Mouse (Mus musculus) forebrain, embryonic 12.5 days (tissue): ENCODE data around the gene Snap25. TPM values are rescaled to one million over a fixed set of nuclear protein-coding genes. Genes with fewer than 3 reads are reported as not detected.
A peak's percentile ranks its signal among the peaks of the same experiment; 100 is the strongest.

Source experiments
- ATAC-seq: fragments of 200-750 bp; cut with Nextera tagmentation; 2 replicates; pipeline ENCODE4 v1.8.0; 2017; ENCODE audit warnings: moderate TSS enrichment; ENCODE audit not compliant: low FRiP score
- H3K27ac ChIP-seq: fragments of 300-500 bp; sonication (generic); 2 replicates; pipeline ENCODE4 v1.5.1; 2016; ENCODE audit warnings: mild to moderate bottlenecking
- H3K27me3 ChIP-seq: fragments of 300-500 bp; sonication (generic); 2 replicates; pipeline ENCODE4 v1.6.1; 2016; ENCODE audit warnings: mild to moderate bottlenecking
- H3K36me3 ChIP-seq: fragments of 300-500 bp; sonication (generic); replicated peaks from 2 replicates; pipeline ENCODE4 v1.6.1; 2016; ENCODE audit warnings: mild to moderate bottlenecking
- H3K4me1 ChIP-seq: fragments of 300-500 bp; sonication (generic); 2 replicates; pipeline ENCODE4 v1.6.1; 2016
- H3K4me2 ChIP-seq: fragments of 300-500 bp; sonication (generic); 2 replicates; pipeline ENCODE4 v1.6.1; 2016; ENCODE audit warnings: mild to moderate bottlenecking, moderate library complexity
- H3K4me3 ChIP-seq: fragments of 300-500 bp; sonication (generic); replicated peaks from 2 replicates; pipeline ENCODE4 v1.5.1; 2016; ENCODE audit warnings: mild to moderate bottlenecking
- H3K9ac ChIP-seq: fragments of 300-500 bp; sonication (generic); 2 replicates; pipeline ENCODE4 v1.6.1; 2016; ENCODE audit warnings: mild to moderate bottlenecking
- H3K9me3 ChIP-seq: fragments of 300-500 bp; sonication (generic); 2 replicates; pipeline ENCODE4 v1.6.1; 2016
- WGBS: fragments of 180-500 bp; shearing (Covaris S2); methylation state at CpG from one replicate; pipeline ENCODE4 v1.1.7; 2016; 5-methylcytosine and 5-hydroxymethylcytosine counted together
- polyA plus RNA-seq: library from polyadenylated mRNA; unstranded; fragments of >200 nt; fragmentation: Nextera tagmentation; extraction: Ambion mirVana; gene quantifications from 2 replicates; pipeline ENCODE4 v1.2.1, GENCODE M21; 2016

The Snap25 gene
- polyA plus RNA-seq, 1 experiment from 2014 or later, result 32.0 TPM

- no peak for ATAC-seq
- Histone ChIP-seq H3K27me3 (no peaks in the 10 kb centered on the region; the same call in 1 of the 2 replicates), H3K4me2 (no peak overlapping the region), H3K9me3 (no peaks in the 10 kb centered on the region), H3K4me1 (peaks cover 25% of the 10 kb centered on the region), H3K4me3 (no peak overlapping the region), H3K9ac (no peak overlapping the region), H3K27ac (no peak overlapping the region), H3K36me3 (no peaks in the 10 kb centered on the region)
- 81% methylated on average over 11 of the region's 11 CpGs for WGBS
Measured at GRCm38 (mm10) chr2:136682146-136682860, 30.9 kb upstream of the Snap25 start.

- no peak overlapping the region for H3K9ac ChIP-seq
- no peak for ATAC-seq
- no peak overlapping the region for H3K4me3 ChIP-seq
- H3K27me3 ChIP-seq, result no peaks in the 10 kb centered on the region; the same call in 1 of the 2 replicates
- no peak overlapping the region for H3K27ac ChIP-seq
- no peak overlapping the region for H3K4me2 ChIP-seq
- H3K9me3 ChIP-seq, result no peaks in the 10 kb centered on the region
- H3K36me3 ChIP-seq, result no peaks in the 10 kb centered on the region
- H3K4me1 ChIP-seq, result no peaks in the 10 kb centered on the region
- WGBS, result 77% methylated on average over 3 of the region's 3 CpGs
Measured at GRCm38 (mm10) chr2:136686195-136686594, 27.1 kb upstream of the Snap25 start.

GRCm38 (mm10) chr2:136687316-136687715, 25.9 kb upstream of the Snap25 start:
- no peak overlapping the region for H3K9ac ChIP-seq
- no peak overlapping the region for H3K4me3 ChIP-seq
- no peaks in the 10 kb centered on the region; the same call in 1 of the 2 replicates for H3K27me3 ChIP-seq
- ATAC-seq, result no peak
- no peak overlapping the region for H3K27ac ChIP-seq
- no peaks in the 10 kb centered on the region for H3K9me3 ChIP-seq
- H3K4me1 ChIP-seq, result no peaks in the 10 kb centered on the region
- 91% methylated on average over 4 of the region's 4 CpGs for WGBS
- no peak overlapping the region for H3K4me2 ChIP-seq
- no peaks in the 10 kb centered on the region for H3K36me3 ChIP-seq

GRCm38 (mm10) chr2:136689476-136689875, 23.8 kb upstream of the Snap25 start:
- Histone ChIP-seq H3K4me1 (no peaks in the 10 kb centered on the region), H3K27me3 (no peaks in the 10 kb centered on the region)

GRCm38 (mm10) chr2:136691681-136692080, 21.6 kb upstream of the Snap25 start:
- no peak for ATAC-seq
- no peaks in the 10 kb centered on the region for H3K36me3 ChIP-seq
- H3K9ac ChIP-seq, result no peak overlapping the region
- H3K4me2 ChIP-seq, result no peak overlapping the region
- no peaks in the 10 kb centered on the region for H3K27me3 ChIP-seq
- H3K9me3 ChIP-seq, result no peaks in the 10 kb centered on the region
- H3K27ac ChIP-seq, result no peak overlapping the region
- no peaks in the 10 kb centered on the region for H3K4me1 ChIP-seq
- 81% methylated on average over 1 of the region's 1 CpGs for WGBS
- no peak overlapping the region for H3K4me3 ChIP-seq

More at GRCm38 (mm10) chr2:136689476-136689875, 23.8 kb upstream of the Snap25 start:
- H3K4me3 ChIP-seq, result no peak overlapping the region
- H3K9me3 ChIP-seq, result no peaks in the 10 kb centered on the region
- no peak overlapping the region for H3K9ac ChIP-seq
- H3K36me3 ChIP-seq, result no peaks in the 10 kb centered on the region
- WGBS, result 82% methylated on average over 4 of the region's 4 CpGs
- no peak for ATAC-seq
- H3K4me2 ChIP-seq, result no peak overlapping the region
- H3K27ac ChIP-seq, result no peak overlapping the region

- Histone ChIP-seq H3K4me2 (no peak overlapping the region), H3K27ac (no peak overlapping the region), H3K4me3 (no peak overlapping the region), H3K4me1 (no peaks in the 10 kb centered on the region), H3K9me3 (no peaks in the 10 kb centered on the region), H3K9ac (no peak overlapping the region), H3K27me3 (peaks cover 3% of the 10 kb centered on the region; the same call in 1 of the 2 replicates), H3K36me3 (no peaks in the 10 kb centered on the region)
- no peak for ATAC-seq
- WGBS, result 79% methylated on average over 3 of the region's 3 CpGs
Measured at GRCm38 (mm10) chr2:136699429-136700227, 13.6 kb upstream of the Snap25 start.

GRCm38 (mm10) chr2:136703376-136703775, 9.9 kb upstream of the Snap25 start:
- no peak for ATAC-seq
- Histone ChIP-seq H3K4me2 (no peak overlapping the region), H3K27me3 (peaks cover 3% of the 10 kb centered on the region; the same call in 1 of the 2 replicates), H3K27ac (no peak overlapping the region), H3K36me3 (no peaks in the 10 kb centered on the region), H3K4me1 (no peaks in the 10 kb centered on the region), H3K9me3 (no peaks in the 10 kb centered on the region), H3K9ac (no peak overlapping the region), H3K4me3 (no peak overlapping the region)
- 72% methylated on average over 2 of the region's 2 CpGs for WGBS

GRCm38 (mm10) chr2:136711155-136711554, 2.1 kb upstream of the Snap25 start:
- no peaks in the 10 kb centered on the region for H3K27me3 ChIP-seq
- H3K4me3 ChIP-seq, result no peak overlapping the region
- H3K4me2 ChIP-seq, result no peak overlapping the region
- no peak overlapping the region for H3K27ac ChIP-seq
- no peak for ATAC-seq
- no peaks in the 10 kb centered on the region for H3K9me3 ChIP-seq
- WGBS, result 33% methylated on average over 3 of the region's 3 CpGs
- no peak overlapping the region for H3K9ac ChIP-seq
- H3K36me3 ChIP-seq, result no peaks in the 10 kb centered on the region
- peaks cover 12% of the 10 kb centered on the region for H3K4me1 ChIP-seq

GRCm38 (mm10) chr2:136711746-136712440, 1.4 kb upstream of the Snap25 start:
- peak; percentile 9; the same call in 1 of the 2 replicates for ATAC-seq
- peak overlapping the region; percentile 69 for H3K4me3 ChIP-seq

GRCm38 (mm10) chr2:136712441-136713015, 725 bp upstream of the Snap25 start:
- Histone ChIP-seq H3K9me3 (no peaks in the 10 kb centered on the region), H3K4me2 (peak overlapping the region; percentile 67), H3K9ac (peak overlapping the region; percentile 48), H3K27ac (no peak overlapping the region), H3K27me3 (no peaks in the 10 kb centered on the region), H3K36me3 (no peaks in the 10 kb centered on the region), H3K4me3 (peak overlapping the region; percentile 69), H3K4me1 (peaks cover 12% of the 10 kb centered on the region)
- WGBS, result 2% methylated on average over 13 of the region's 13 CpGs
- ATAC-seq, result peak; percentile 16; the same call in 1 of the 2 replicates

More at GRCm38 (mm10) chr2:136711746-136712440, 1.4 kb upstream of the Snap25 start:
- Histone ChIP-seq H3K9me3 (no peaks in the 10 kb centered on the region), H3K9ac (peak overlapping the region; percentile 48), H3K27ac (no peak overlapping the region), H3K4me1 (peaks cover 12% of the 10 kb centered on the region), H3K36me3 (no peaks in the 10 kb centered on the region), H3K27me3 (no peaks in the 10 kb centered on the region), H3K4me2 (peak overlapping the region; percentile 67)
- 4% methylated on average over 28 of the region's 28 CpGs for WGBS

GRCm38 (mm10) chr2:136714008-136714411, 757 bp downstream of the Snap25 start:
- peaks cover 12% of the 10 kb centered on the region for H3K4me1 ChIP-seq
- peak; percentile 66 for ATAC-seq
- H3K36me3 ChIP-seq, result no peaks in the 10 kb centered on the region
- H3K9ac ChIP-seq, result peak overlapping the region; percentile 63
- WGBS, result under 1% methylated on average over 22 of the region's 22 CpGs
- H3K27me3 ChIP-seq, result no peaks in the 10 kb centered on the region
- peak overlapping the region; percentile 67 for H3K4me2 ChIP-seq
- no peaks in the 10 kb centered on the region for H3K9me3 ChIP-seq
- peak overlapping the region; percentile 69 for H3K4me3 ChIP-seq
- H3K27ac ChIP-seq, result peak overlapping the region; percentile 82

- WGBS, result 73% methylated on average over 5 of the region's 5 CpGs
- H3K4me3 ChIP-seq, result no peak overlapping the region
- peaks cover 12% of the 10 kb centered on the region for H3K4me1 ChIP-seq
- H3K36me3 ChIP-seq, result no peaks in the 10 kb centered on the region
- peak overlapping the region; percentile 26; the same call in 1 of the 2 replicates for H3K4me2 ChIP-seq
- H3K27ac ChIP-seq, result no peak overlapping the region
- no peak overlapping the region for H3K9ac ChIP-seq
- H3K27me3 ChIP-seq, result no peaks in the 10 kb centered on the region
- ATAC-seq, result no peak
- no peaks in the 10 kb centered on the region for H3K9me3 ChIP-seq
Measured at GRCm38 (mm10) chr2:136715531-136715930, 2.3 kb downstream of the Snap25 start.
